Mouse (Mus musculus) olfactory bulb, adult 2 months (tissue): ENCODE measurements around the gene Sox2. TPM values are rescaled to one million over a fixed set of nuclear protein-coding genes. Genes with fewer than 3 reads are reported as not detected.

Experiments
- H3K27ac ChIP-seq: fragments of 200-500 bp; 2 replicates; pipeline ENCODE4 v1.5.1; 2012; ENCODE audit warnings: low read depth, low read length; ENCODE audit not compliant: insufficient read depth
- H3K4me1 ChIP-seq: fragments of 200-500 bp; 2 replicates; pipeline ENCODE4 v1.6.1; 2012; ENCODE audit warnings: low read length; ENCODE audit not compliant: control insufficient read depth, insufficient read depth
- H3K4me3 ChIP-seq: fragments of 200-500 bp; 2 replicates; pipeline ENCODE4 v1.5.1; 2012; ENCODE audit warnings: mild to moderate bottlenecking, low read depth, low read length, moderate library complexity; ENCODE audit not compliant: insufficient read depth
- CTCF ChIP-seq: fragments of 200-500 bp; IDR thresholded peaks from 2 replicates; pipeline ENCODE4 v1.5.1; 2012; ENCODE audit warnings: low read depth, mild to moderate bottlenecking, low read length, moderate library complexity; ENCODE audit not compliant: insufficient read depth
- POLR2A ChIP-seq: fragments of 200-500 bp; IDR thresholded peaks from 2 replicates; pipeline ENCODE4 v1.6.1; 2012; ENCODE audit warnings: mild to moderate bottlenecking, low read depth, low read length, moderate library complexity; ENCODE audit not compliant: insufficient read depth
- WGBS: fragments of 180-500 bp; shearing (Covaris S2); methylation state at CpG from one replicate; pipeline ENCODE4 v1.1.7; 2018; 5-methylcytosine and 5-hydroxymethylcytosine counted together
- polyA plus RNA-seq: library from polyadenylated mRNA; stranded (reverse); fragments of >200 nt; gene quantifications from 2 replicates; pipeline ENCODE4 v1.2.4, GENCODE M21; 2012; ENCODE audit warnings: low replicate concordance; ENCODE audit not compliant: missing spikeins, insufficient read depth, insufficient read length

Gene Sox2
- polyA plus RNA-seq, 1 experiment, result not detected

DNA sequence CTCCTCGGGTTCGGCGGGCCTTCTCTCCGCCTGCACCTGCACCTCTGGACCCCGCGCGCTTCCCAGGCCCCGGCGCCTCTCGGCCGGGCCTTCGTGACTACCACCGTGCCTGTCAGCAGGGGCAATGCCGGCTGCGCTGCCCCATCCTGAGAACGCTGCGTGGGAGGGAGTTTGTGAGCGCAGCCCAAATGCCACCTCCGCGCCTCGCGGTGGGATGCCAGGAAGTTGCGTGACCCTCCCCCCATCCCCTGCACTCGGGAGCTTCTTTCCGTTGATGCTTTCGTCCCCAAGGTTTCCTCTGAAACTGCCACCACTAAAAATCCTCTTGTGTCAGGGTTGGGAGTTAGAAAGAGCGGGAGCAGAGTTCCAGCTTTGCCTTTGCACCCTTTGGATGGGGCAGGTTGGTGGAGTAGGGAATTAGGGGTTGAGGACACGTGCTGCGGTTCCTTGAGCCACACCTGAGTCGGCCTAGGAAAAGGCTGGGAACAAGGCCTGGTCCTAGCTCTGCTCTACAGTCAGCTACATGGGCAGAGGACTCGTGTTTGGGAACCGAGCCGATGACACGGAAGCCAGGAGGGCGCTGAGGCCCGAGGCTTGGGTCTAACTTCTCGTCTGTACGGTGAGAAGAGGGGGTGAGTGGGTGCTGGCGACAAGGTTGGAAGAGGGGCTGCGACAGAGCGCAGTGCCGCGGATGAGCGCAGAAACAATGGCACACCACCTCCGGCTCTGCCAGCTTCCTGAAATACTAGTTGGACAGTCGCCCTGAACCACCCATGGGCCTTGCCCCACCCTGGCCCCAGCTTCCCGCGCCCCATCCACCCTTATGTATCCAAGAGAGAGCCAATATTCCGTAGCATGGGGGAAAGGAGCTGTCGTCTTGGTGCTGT, 1.1 kb upstream of the Sox2 start:
- Histone ChIP-seq H3K4me1 (peaks cover 12% of the 10 kb centered on the region), H3K4me3 (peak overlapping the region; percentile 79), H3K27ac (peak overlapping the region; percentile 93)
- no peak for TF ChIP-seq CTCF
- no peak for TF ChIP-seq POLR2A
- 4% methylated on average over 50 of the region's 50 CpGs for WGBS

DNA sequence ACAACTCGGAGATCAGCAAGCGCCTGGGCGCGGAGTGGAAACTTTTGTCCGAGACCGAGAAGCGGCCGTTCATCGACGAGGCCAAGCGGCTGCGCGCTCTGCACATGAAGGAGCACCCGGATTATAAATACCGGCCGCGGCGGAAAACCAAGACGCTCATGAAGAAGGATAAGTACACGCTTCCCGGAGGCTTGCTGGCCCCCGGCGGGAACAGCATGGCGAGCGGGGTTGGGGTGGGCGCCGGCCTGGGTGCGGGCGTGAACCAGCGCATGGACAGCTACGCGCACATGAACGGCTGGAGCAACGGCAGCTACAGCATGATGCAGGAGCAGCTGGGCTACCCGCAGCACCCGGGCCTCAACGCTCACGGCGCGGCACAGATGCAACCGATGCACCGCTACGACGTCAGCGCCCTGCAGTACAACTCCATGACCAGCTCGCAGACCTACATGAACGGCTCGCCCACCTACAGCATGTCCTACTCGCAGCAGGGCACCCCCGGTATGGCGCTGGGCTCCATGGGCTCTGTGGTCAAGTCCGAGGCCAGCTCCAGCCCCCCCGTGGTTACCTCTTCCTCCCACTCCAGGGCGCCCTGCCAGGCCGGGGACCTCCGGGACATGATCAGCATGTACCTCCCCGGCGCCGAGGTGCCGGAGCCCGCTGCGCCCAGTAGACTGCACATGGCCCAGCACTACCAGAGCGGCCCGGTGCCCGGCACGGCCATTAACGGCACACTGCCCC, 586 bp downstream of the Sox2 start:
- Histone ChIP-seq H3K4me3 (peak overlapping the region; percentile 79), H3K27ac (peak overlapping the region; percentile 91), H3K4me1 (peaks cover 12% of the 10 kb centered on the region)
- WGBS, result 3% methylated on average over 67 of the region's 67 CpGs
- TF ChIP-seq CTCF (no peak), POLR2A (no peak)

- Histone ChIP-seq H3K4me3 (peak overlapping the region; percentile 79), H3K27ac (peak overlapping the region; percentile 91), H3K4me1 (peaks cover 12% of the 10 kb centered on the region)
- WGBS, result 5% methylated on average over 26 of the region's 26 CpGs
- no peak for TF ChIP-seq POLR2A
- TF ChIP-seq CTCF, result no peak
Observed at GRCm38 (mm10) chr3:34651486-34652170, 1.4 kb downstream of the Sox2 start.

DNA sequence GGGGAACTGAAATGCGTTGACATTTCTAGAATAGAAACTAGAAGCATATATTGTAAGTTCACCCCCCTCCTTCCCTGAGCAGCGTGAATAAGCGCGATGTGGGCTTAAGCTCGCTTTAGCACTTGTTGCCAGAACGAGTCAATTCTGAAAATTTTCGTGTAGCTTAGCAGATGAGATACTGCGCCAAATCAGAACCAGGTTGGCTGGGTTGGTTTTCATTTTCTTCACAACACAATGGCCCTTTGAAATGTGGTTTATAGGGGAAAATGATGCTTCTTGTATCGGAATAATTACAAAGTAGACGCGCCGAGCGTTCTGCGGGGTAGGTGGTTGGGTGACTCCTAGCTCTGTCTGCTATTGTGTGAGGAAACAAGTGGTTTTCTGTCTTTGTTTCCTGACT, 2.4 kb downstream of the Sox2 start:
- Histone ChIP-seq H3K4me3 (peak overlapping the region; percentile 42), H3K4me1 (peaks cover 18% of the 10 kb centered on the region), H3K27ac (peak overlapping the region; percentile 96)
- no peak for TF ChIP-seq CTCF
- TF ChIP-seq POLR2A, result no peak
- WGBS, result 3% methylated on average over 14 of the region's 14 CpGs

- TF ChIP-seq POLR2A (no peak), CTCF (no peak)
- H3K27ac ChIP-seq, result peak overlapping the region; percentile 92
- 6% methylated on average over 26 of the region's 26 CpGs for WGBS
- peak overlapping the region; percentile 56 for H3K4me3 ChIP-seq
- peaks cover 18% of the 10 kb centered on the region for H3K4me1 ChIP-seq
Observed at GRCm38 (mm10) chr3:34653235-34653976, 3.2 kb downstream of the Sox2 start.

GRCm38 (mm10) chr3:34653977-34654500, 3.8 kb downstream of the Sox2 start:
- peaks cover 12% of the 10 kb centered on the region for H3K4me1 ChIP-seq
- 7% methylated on average over 9 of the region's 9 CpGs for WGBS
- H3K4me3 ChIP-seq, result no peak overlapping the region
- peak overlapping the region; percentile 77 for H3K27ac ChIP-seq
- TF ChIP-seq CTCF (no peak), POLR2A (no peak)

DNA sequence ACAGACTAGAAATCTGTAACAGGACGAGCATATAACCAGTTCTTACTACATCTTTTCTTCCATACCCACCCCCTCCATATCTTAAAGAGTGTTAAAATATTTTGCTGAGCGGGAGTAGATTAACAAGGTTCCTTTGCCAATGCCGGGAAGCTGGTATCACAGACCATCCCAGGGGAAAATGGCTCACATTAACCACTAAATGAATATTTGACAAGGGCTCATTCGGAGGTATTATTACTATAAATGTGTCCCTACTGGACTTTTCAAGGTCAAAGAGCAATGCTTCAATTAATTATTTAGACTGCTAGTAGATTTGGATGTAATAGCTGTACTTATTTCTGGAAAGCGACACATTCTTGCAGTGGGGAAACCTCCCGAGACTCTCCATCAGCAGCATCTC, 4.6 kb downstream of the Sox2 start:
- Histone ChIP-seq H3K27ac (peak overlapping the region; percentile 80), H3K4me3 (no peak overlapping the region), H3K4me1 (peaks cover 9% of the 10 kb centered on the region)
- WGBS, result 14% methylated on average over 6 of the region's 6 CpGs
- TF ChIP-seq POLR2A (no peak), CTCF (no peak)

DNA sequence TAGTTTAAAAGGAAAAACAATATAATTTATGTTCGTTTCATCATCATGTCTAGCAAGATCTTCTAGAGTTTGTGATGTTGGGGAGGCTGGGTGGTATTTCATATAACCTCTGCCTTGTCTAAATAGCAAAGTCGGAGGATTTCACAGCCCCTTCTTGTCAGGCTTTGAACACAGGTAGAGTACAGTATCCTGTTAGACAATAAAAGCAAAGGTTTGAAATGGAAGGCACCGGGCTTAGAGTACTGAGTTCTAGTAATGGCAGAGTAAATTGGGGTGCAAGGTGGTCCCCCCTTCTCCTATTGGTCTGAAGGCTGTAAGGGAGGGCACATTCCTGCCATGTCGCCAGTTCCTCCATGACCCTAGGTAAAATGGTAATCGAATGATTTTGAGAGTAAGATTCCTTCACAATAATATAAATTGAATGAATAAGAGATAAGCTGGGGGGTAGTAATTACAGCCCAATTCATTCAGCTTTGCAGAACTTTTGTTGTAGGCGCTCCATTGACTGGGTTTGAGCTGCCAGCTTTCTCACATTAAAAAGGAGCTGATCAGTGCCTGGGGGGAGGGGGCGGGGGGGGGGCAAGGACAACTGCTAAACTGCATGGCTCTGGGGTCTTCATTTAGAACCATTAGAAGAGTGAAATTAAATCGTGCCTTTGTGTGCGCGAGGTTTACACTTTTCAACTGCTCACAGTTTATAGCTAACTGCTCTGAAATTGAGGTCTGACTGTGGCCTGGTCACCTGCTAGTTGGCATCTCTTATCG, 5.3 kb downstream of the Sox2 start:
- H3K4me1 ChIP-seq, result peaks cover 12% of the 10 kb centered on the region
- TF ChIP-seq CTCF, result no peak
- no peak for TF ChIP-seq POLR2A
- H3K4me3 ChIP-seq, result no peak overlapping the region
- H3K27ac ChIP-seq, result peak overlapping the region; percentile 84
- 18% methylated on average over 11 of the region's 11 CpGs for WGBS
